Mouse (Mus musculus): ENCODE measurements around the gene Nrarp.

GRCm38 (mm10) chr2:25185625-25186574 is 5.3 kb downstream of the Nrarp start:
- TF ChIP-seq CTCF (IDR thresholded peaks at IDR 0.05; ENCODE audit: low read depth, low read length) = no peak
- no peak for TF ChIP-seq POLR2A (IDR thresholded peaks at IDR 0.05; ENCODE audit: borderline replicate concordance, low read depth, low read length)
